Mouse (Mus musculus): ENCODE data around the gene Nfasc.
A peak's percentile ranks its signal among the peaks of the same experiment; 100 is the strongest.

The Nfasc gene

DNA sequence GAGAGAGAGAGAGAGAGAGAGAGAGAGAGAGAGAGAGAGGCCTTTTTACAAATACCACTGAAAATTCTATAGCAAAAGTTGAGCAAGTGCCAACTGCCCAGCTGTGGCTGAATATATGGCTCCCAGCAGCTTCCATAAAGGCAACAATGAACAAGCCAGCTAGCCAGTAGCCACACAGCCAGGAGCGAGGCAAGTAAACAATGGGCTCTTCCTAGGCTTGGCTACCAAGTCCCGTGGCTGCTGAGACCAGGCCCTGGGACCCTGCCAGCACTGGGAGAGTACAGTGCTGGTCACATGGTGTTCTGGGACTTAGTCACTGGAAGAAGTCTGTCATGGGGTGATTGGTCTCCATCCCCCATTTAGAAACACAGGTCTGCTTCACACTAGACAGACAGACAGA, 14.0 kb downstream of the Nfasc start:
- no peak for DNase-seq

- no peak for DNase-seq
Measured at GRCm38 (mm10) chr1:132722362-132722761, 19.2 kb downstream of the Nfasc start.

DNA sequence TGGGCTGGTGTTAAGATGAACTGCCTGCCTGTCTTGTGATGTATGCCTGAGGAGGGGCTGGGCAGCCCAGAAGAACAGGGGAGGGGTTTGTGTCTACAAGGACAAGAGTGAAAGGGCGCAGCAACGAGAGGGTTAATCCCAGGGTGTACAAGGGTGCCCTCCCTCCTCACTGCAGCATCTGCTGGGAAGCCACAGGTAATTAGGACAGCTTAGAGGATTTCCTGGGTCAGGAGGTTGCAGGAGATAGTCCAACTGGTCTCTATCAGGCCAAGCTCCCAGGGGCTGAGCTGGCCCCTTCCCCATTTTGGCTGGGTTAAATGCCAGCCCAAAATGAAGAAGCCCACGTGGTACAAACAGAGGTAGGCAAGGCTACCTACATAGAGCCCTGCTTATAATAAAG, 20.3 kb downstream of the Nfasc start:
- DNase-seq: no peak

DNA sequence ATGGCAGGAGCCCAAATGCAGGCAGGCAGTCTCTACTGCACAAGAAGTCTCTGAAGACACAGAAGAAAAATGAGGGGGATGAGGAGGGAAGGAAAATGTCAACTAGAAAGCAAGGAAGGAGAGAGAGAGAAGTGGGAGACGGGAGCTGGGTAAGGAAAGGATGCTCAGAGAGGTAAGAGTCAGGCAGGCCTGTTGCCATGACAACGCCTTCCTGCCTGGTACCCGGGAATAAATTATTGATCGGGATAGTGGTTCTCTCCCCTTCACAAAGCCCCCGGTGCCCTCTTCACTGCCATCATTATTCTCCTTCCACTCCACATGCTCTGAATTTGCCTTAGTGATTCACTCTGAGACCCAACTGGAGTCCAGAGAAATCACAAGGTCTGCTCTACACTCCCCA, 23.4 kb downstream of the Nfasc start:
- no peak for DNase-seq

- no peak for DNase-seq
Measured at GRCm38 (mm10) chr1:132715044-132715443, 26.6 kb downstream of the Nfasc start.

DNA sequence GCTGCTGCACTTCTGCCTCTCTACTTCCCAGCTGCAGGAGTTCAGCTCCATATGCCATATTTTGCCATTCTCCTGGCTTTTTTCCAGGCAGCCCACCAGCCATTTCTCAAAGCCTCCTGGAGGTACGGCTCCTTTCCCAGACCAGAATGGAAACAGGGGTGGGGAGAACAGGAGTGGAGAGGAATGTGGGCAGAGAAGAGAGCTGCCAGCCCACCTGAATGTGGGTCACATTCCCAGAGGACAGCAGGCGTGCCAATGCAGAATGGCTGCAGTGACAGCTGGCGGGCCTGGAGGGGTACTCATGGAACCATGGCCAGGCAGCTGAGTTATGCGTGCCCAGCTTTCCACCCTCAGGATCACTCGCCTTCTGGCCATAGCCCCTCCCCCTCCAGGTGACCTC, 32.2 kb downstream of the Nfasc start:
- DNase-seq: no peak

DNA sequence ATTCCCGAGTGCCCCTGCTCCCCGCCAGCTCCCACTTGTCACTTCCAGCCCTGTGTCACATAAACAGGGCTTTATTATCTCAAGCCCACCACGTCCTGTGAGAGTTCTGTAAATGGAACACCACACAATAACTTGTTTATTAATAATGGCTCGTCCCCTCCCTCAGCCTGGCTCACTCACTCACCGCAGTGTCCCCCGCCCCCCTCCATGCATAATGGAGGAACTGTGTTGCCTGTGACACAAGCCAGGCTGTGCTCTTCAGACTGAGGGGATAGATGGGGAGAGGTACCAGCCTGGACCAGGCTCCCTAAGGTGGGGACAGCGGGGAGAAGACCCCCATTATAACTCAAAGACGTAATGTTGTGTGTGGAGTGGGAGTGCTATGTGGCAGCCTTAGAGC, 34.3 kb downstream of the Nfasc start:
- DNase-seq: no peak

DNA sequence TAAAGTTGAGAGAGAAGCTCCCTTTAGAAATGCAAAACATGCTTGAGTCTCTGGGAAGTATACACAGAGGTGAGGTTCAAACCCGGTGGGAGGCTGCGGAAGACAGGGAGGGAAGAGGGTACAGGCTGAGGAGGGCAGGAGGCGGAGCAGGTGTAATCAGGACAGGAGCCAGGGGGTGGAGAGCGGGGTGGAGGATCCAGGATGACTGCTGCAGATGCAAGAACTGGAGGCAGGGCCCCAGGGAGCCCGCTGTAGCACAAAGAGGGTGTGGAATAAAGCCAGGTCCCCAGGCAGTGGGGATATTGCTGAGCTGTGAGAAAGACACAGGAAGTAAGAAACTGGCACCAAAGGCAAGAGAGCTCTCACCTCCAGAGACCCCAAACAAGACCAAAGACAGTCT, 38.1 kb downstream of the Nfasc start:
- DNase-seq: peak; percentile 7

DNA sequence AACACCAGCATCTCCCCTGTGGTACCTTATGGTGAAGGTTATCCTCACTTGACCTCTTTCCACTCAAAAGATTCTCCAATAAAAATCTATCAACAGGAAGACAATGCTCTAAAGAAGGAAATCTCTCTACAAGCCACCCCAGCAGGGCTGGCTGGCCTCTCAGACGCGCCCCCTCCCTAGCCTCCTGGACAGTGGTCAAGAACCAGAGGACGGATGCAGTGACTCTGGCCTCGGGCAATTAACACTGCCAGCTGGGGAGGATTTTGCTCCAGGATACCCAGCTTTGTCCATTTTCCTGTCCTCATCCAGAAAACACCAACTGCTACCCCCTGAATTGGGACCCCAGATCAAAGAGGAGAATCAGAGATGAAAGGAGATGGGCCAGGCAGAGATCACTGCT, 44.7 kb downstream of the Nfasc start:
- no peak for DNase-seq

DNA sequence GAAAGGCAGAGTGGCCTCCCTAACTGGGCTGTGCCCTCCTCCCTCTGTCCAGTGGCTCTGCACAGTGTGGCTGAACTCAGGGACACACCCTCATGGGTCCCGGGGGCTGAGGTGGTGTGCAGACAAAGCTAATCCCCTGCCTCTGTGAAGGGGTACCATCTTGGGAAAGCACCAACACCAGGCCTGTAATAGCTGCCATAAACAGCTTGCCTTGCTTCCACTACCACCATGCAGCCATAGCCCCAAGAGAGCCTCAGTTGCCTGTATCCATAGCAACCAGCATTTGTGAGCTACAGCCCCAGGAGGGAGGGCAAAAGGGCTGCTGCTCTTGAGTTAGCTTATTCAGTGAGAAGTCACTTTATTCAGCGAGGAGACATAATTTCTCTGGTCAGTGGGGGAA, 45.4 kb downstream of the Nfasc start:
- no peak for DNase-seq

DNA sequence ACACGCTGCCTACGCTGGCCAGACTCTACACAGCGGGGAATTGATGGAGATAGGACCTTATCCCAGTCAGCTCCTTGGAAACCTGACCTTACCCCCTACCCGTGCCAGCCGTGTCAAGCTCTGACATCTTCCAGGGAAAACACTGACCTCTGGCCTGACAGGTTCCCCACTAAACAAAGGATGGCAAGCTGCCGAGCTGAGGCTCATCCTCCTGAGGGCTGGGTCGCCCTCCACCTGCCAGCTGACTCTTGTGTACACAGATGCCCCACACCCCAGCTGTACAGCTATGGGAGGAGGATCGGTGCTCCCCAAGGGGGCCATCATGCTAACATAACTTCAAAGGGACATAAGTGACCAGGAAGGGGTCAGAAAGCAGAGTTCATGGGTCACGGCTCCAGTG, 47.6 kb downstream of the Nfasc start:
- no peak for DNase-seq

DNA sequence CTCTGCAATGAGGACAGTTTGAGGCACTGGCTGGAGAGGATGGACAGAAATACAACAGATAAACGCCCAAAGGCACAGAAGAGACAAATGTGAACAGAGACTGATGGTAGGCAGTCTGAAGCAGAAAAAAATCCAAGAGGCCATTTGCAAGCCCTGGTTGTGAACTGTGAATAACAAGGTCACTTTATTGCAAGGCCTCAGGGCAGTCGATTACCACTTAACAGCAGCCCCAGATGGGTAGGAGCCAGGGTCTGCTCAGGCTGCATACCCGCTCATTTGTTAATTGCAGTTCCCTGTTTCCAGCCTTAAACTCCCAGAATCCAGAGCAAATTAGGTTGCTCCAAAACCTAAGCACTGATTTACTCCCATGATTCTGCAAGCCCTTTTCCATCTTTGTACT, 52.4 kb downstream of the Nfasc start:
- no peak for DNase-seq

DNA sequence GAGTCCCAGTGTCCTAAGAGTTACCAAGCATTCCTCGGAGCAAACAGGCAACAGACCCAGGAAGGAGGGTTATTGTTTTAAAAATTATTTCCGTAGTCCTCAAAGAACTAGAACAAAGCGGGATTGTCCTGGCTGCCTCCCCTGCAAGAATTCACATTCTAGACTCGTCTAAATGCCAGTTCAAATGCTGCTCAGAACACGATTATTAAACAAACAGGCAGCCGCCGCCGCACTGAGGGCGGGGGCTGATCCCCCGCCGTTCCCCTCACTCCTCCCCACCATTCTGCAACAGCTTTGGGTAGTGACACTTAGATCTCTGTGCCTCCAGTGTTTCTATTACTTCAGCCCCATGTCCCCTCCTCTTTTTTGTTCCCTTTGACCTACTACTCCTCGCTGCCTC, 62.7 kb downstream of the Nfasc start:
- no peak for DNase-seq

GRCm38 (mm10) chr1:132678076-132678475, 63.5 kb downstream of the Nfasc start:
- peak; percentile 29 for DNase-seq

DNA sequence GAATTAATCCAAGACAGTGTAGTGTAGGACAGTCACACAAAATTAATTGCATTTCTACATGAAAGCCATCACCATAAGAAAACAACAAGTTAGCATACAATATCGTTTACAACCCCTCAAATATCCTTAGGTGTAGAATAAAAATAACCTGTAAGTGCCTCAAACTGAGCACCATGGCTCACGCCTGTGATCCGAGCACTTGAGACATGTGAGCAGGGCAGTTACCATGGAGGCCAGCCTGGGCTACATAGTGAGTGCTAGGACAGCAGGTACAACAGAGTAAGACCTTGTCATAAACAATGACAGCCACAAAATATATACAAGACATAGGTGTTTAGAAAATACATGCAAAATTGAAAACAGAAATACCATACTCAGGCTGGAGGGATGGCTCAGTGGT, 68.9 kb downstream of the Nfasc start:
- DNase-seq: no peak

GRCm38 (mm10) chr1:132669200-132669599, 72.4 kb downstream of the Nfasc start:
- DNase-seq: no peak

- DNase-seq: no peak
Measured at GRCm38 (mm10) chr1:132660354-132660753, 81.2 kb downstream of the Nfasc start.

DNA sequence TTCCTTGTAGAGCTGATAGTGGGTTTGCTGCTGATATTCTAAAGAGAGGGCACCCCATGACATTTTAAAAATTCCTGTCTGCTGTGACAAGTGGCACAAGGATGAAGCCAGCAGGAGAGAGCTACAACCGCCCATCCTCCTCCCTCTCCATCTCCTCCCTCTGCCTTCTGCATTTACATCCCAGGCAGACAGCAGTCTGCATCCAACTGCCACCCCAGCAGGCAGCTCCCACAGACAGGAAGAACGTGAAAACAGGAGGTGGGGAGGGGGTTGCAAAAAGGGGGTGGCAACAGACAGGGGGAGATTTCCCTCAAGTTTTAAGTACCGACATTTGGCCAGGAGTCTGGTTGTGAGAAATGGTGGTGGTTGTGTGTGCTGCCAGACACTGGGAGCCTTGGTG, 82.0 kb downstream of the Nfasc start:
- DNase-seq: no peak

- no peak for DNase-seq
Measured at GRCm38 (mm10) chr1:132655611-132656010, 86.0 kb downstream of the Nfasc start.

GRCm38 (mm10) chr1:132654769-132655168, 86.8 kb downstream of the Nfasc start:
- DNase-seq: no peak

- DNase-seq: no peak
Measured at GRCm38 (mm10) chr1:132653841-132654457, 87.6 kb downstream of the Nfasc start.

DNA sequence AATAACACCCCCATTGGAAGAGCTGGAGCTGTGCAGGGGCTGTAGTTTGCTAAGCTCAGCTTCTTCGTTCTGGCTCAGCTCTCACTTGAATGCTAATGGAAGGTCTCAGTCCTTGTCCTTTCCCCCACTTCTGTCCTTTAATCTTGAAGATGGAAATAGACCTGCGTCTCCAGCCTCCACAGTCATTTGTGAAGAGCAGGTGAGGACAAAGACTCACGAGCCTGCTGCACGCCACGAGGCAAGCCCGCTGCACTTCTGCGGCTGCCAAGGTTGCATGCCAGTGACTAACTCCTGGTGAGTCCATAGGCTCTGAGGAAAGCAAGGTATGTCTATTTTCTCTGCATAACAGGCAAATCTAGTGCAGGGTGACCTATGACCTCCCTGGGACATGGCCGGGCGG, 88.4 kb downstream of the Nfasc start:
- DNase-seq: no peak

DNA sequence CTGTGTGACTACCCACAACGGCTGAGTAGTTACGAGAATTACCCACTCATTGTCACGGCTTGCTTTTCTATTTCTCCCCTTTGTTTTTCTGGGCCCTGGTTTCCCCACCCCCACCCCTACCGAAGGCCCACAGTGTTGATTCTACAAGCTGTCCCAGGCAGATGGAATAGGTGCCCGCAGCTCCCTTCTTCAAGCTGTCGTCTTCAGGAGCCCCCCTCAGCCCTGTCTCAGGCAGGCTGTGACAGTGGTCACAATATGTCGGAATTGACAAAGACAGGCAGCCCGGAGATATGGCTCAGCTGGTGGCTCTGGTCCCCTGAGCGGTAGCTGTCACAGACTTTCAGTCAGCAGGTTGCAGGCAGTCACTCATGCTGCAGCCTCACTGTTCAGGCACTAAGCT, 90.9 kb downstream of the Nfasc start:
- no peak for DNase-seq

DNA sequence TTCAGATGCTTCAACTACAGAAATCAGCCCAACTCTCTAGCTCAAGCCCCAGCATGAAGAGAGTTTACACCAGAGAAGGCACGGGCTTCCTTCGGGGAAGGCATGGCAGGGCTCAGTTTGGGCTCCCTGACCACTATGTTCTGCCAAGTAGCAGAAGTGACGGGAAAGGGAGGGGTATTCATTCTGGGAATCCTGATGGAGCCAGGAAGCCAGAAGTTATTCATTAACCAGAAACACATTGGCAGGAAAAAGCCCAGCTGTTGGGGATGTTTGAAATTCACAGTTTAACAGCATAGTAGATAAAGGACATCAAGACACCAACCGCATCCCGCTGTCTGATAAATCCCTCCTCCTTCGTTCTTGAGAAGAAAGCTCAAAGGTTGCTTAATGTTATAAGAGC, 93.6 kb downstream of the Nfasc start:
- no peak for DNase-seq

GRCm38 (mm10) chr1:132641049-132641795, 100.4 kb downstream of the Nfasc start:
- no peak for DNase-seq
